Mouse (Mus musculus) bone marrow, adult 2 months (tissue): ENCODE results near the gene Tuba3b. TPM values are rescaled to one million over a fixed set of nuclear protein-coding genes. Genes with fewer than 3 reads are reported as not detected.

ENCODE experiments used
- H3K27ac ChIP-seq: fragments of 200-500 bp; 2 replicates; pipeline ENCODE4 v1.5.1; 2012; ENCODE audit warnings: low read depth, mild to moderate bottlenecking, control low read depth, inconsistent platforms, low read length; ENCODE audit not compliant: control insufficient read depth, poor library complexity, insufficient read depth
- H3K4me1 ChIP-seq: fragments of 200-500 bp; 2 replicates; pipeline ENCODE4 v1.6.1; 2011; ENCODE audit warnings: low read length; ENCODE audit not compliant: control insufficient read depth, insufficient read depth
- H3K4me3 ChIP-seq: fragments of 200-500 bp; replicated peaks from 2 replicates; pipeline ENCODE3; 2011; ENCODE audit warnings: mild to moderate bottlenecking, low read depth, low read length, control low read depth; ENCODE audit not compliant: control insufficient read depth
- CTCF ChIP-seq: fragments of 200-500 bp; IDR thresholded peaks from 2 replicates; pipeline ENCODE4 v1.5.1; 2011; ENCODE audit warnings: low read length, control low read depth; ENCODE audit not compliant: control insufficient read depth, insufficient read depth
- POLR2A ChIP-seq: fragments of 200-500 bp; IDR thresholded peaks from 2 replicates; pipeline ENCODE4 v1.6.1; 2011; ENCODE audit warnings: low read depth, mild to moderate bottlenecking, control low read depth, low read length, borderline replicate concordance; ENCODE audit not compliant: control insufficient read depth
- WGBS: fragments of 180-500 bp; shearing (Covaris S2); methylation state at CpG from one replicate; pipeline ENCODE4 v1.1.7; 2018; 5-methylcytosine and 5-hydroxymethylcytosine counted together
- polyA plus RNA-seq: library from polyadenylated mRNA; stranded (reverse); fragments of >200 nt; gene quantifications from 2 replicates; pipeline ENCODE4 v1.2.4, GENCODE M21; 2011; ENCODE audit warnings: low replicate concordance; ENCODE audit not compliant: missing spikeins, insufficient read depth, insufficient read length

Gene Tuba3b
- polyA plus RNA-seq: not detected in 2 replicates

DNA sequence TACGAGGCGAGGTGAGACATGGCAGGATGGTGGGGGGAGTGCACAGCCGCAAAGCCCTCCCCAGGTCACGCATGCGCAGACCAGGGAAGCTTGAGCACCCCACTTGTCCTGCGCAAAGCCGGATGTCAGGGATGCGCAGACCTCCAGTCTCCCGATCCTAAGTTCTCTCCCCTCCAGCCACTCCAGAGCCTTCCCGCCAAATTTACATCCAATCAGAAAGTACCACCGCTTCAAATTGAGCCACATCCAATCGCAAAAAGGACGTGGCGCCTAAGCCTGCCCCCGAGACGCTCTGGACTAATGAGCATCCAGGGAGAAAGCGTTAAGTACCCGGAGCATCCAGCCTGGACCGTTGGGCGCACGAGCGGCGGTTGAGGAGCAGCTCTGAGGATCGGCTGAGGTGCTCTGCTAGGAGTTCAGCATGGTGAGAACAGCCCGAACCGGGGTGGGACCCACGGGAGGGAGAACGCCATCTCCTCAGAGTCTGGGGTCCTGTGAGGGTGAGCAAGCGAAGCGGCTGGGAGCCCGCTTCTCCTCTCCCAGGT lies at the start of gene Tuba3b:
Tuba3b (plus strand) TSS at position 92 of the 545 bp plus-strand sequence.
- WGBS: 90% methylated on average over 31 of the region's 31 CpGs
- Histone ChIP-seq H3K27ac (no peak within 1 kb of the TSS), H3K4me3 (peak within 1 kb of the TSS; percentile 29), H3K4me1 (no peaks in the 10 kb centered on the region)
- TF ChIP-seq POLR2A (no peak), CTCF (no peak)

DNA sequence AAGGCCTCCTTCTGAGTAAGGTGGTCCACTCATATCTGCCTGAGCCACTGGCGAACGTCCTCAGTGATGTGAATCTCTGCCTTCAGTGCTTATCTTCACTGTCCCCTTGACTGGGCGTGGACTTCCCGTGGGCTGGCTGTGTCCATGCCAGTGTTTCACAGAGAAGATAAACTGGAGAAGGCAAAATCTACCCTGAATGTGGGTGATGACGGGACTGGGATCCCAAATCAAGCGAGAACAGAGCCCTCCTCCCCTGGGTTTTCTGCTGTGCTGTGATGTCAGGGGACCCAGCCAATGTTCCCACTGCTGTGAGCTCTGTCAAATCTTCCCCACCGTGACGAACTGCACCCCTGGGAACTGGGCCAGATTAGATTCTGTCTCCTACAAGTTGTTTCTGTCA lies 48.3 kb upstream of the Tuba3b start:
- H3K4me1 ChIP-seq: peaks cover 1% of the 10 kb centered on the region; the same call in 1 of the 2 replicates
- no peak overlapping the region for H3K27ac ChIP-seq
- no peak overlapping the region for H3K4me3 ChIP-seq
- TF ChIP-seq POLR2A (no peak), CTCF (no peak)
- 44% methylated on average over 8 of the region's 8 CpGs for WGBS

DNA sequence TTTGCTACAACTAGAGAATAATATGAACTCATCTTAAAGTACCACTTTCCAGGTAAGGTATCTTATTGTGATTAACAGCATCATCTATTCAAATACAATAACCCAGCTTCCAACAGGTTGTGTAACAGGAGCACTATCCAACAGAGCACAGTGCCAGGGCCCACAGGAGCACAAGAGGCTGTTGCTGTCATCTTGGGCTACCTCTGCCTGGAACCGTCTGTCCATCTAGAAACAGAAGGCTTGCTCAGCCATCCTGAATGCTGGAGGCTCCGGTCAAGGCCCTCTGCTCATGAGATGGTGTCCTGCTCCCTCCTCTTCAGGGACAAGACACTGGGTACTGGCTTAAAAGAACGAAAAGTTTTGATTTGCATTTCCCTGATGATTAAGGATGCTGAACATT lies 47.7 kb upstream of the Tuba3b start:
- 78% methylated on average over 3 of the region's 3 CpGs for WGBS
- TF ChIP-seq POLR2A: no peak
- no peak for TF ChIP-seq CTCF

DNA sequence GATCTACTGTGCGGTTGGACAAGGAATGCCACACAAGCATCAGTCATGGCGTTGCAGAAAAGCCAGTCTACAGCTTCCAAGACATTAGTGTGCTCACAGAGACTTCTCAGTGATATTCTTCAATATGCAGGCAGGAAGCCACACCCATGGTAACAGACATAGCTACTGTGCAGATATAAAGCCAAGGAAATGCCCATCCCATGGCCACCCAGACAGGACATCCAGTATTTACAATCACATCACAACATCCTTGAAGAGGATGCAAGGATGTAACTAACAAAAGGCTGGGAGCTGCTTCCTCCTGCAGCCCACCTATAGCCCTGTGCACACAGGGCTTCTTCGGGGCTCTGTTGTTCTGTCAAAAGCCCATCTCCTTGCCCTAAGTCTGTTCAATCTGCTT lies 46.9 kb upstream of the Tuba3b start:
- 76% methylated on average over 3 of the region's 3 CpGs for WGBS
- H3K27ac ChIP-seq: no peak overlapping the region
- H3K4me1 ChIP-seq: peaks cover 1% of the 10 kb centered on the region; the same call in 1 of the 2 replicates
- no peak for TF ChIP-seq CTCF
- no peak for TF ChIP-seq POLR2A
- H3K4me3 ChIP-seq: no peak overlapping the region

More for the DNA sequence above, 47.7 kb upstream of the Tuba3b start:
- H3K4me3 ChIP-seq: no peak overlapping the region
- no peak overlapping the region for H3K27ac ChIP-seq
- peaks cover 1% of the 10 kb centered on the region; the same call in 1 of the 2 replicates for H3K4me1 ChIP-seq

DNA sequence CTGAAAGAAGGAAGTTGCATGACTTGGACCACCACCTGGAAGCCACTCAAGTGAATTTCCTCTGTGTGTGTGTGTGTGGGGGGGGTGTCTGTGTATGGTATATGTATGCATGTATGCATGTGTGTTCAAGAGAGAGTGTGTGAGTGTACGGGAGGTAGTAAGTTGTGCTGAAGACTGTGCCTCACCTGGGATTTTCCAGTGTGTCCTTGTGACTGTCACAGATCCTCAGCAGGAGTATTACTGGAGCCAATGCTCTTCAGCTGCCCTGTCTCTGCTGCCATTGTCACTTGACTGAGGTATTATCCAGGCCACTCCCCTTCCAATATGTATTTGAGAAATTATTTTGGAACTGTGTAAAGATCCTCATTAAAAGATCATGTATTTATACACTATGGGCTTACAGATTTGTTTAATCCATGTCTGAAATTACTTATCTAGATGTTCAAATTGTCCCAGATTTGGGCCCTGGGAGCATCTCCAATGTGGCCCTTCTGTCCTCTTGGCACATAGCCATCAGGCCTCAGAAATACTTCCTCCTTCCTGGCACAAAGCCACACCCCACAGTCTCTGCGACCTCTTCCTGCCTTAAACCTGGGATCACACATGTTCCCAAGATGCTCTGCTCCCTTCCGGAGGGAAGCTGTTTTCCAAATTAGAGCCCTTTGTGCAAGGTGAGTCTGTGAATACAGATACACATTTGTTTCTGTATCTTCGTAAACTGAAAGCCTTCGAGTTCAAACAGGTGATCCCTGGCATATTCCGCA lies 42.1 kb upstream of the Tuba3b start:
- Histone ChIP-seq H3K4me3 (no peak overlapping the region), H3K4me1 (peaks cover 1% of the 10 kb centered on the region; the same call in 1 of the 2 replicates), H3K27ac (no peak overlapping the region)
- WGBS: 70% methylated on average over 6 of the region's 6 CpGs
- no peak for TF ChIP-seq CTCF
- TF ChIP-seq POLR2A: no peak

DNA sequence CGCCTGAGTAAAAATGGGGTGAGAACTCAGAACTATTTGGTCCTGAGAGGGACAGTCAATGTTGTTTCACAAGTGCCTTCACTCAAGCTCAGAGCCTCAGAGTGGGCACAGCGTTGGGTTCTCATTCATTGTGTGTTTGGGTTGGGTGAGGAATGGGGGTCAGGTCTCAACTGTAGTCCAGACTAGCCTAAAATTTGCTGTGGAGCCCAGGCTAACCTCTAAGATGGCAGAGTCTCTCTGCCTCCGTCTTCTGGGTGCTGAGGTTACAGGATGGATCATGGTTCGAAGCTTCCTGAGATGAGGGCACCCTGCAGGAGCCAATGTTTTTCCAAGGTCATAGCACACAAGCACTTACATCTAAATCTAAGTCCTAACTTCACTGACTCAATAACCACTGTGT lies 38.8 kb upstream of the Tuba3b start:
- WGBS: 87% methylated on average over 4 of the region's 4 CpGs
- H3K27ac ChIP-seq: no peak overlapping the region

DNA sequence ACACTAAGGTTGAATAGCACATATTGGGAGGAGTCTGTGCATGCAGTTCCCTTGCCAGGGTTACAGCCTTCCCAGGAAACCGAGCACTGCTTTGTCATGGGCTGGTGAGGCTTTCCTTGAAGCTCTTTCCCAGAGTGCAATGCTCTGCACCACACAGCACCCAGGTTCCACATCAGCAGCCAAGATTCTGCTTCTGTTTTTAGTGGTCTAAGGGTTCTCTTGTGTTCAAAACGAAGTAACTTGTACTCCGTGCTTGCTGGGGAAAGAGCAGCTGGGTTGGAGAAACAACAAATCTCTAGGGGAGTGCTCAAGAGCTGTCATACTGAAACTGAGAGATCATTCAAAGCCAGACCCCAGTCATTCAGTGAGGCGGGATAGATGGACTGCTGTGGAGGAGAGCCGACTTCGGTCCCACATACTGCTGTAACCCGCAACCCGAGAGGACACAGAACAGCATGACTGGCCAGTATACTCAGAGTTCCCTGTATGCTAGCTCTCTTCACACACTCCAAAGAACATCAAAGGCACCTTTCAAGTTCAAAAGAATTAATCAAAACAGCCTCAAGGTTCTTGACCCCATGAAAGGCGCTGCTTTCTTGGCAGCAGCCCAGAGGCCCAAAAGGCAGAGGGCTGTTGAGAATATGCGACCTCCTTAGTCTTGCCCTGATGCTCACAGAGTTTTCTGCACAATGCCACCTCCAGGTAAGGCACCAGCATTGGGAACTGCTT lies 36.9 kb upstream of the Tuba3b start:
- H3K4me3 ChIP-seq: no peak overlapping the region
- 53% methylated on average over 10 of the region's 10 CpGs for WGBS
- peaks cover 4% of the 10 kb centered on the region for H3K4me1 ChIP-seq
- TF ChIP-seq CTCF (no peak), POLR2A (no peak)
- H3K27ac ChIP-seq: no peak overlapping the region

More for the DNA sequence above, 38.8 kb upstream of the Tuba3b start:
- H3K4me1 ChIP-seq: peaks cover 4% of the 10 kb centered on the region
- no peak for TF ChIP-seq POLR2A
- no peak for TF ChIP-seq CTCF
- H3K4me3 ChIP-seq: no peak overlapping the region

DNA sequence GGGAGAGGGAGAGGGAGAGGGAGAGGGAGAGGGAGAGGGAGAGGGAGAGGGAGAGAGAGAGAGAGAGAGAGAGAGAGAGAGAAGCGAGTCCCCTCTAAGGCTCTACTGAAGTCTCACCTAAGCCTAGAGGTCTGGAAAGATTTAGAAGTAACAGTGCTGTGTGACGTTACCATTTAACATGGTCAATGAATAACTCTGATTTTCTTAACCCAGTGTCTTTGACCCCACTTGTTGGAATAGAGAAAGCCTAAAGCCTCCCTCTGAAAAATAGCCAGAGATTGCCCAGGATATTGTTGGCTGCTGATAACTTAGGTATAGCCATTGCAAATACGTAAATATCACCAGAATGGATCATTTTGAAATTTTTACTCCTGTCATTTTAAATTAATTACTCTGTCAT lies 35.8 kb upstream of the Tuba3b start:
- Histone ChIP-seq H3K4me1 (peaks cover 4% of the 10 kb centered on the region), H3K4me3 (no peak overlapping the region), H3K27ac (no peak overlapping the region)
- 87% methylated on average over 3 of the region's 3 CpGs for WGBS
- TF ChIP-seq CTCF: no peak
- no peak for TF ChIP-seq POLR2A
